Mouse (Mus musculus): Measurements from ENCODE around the gene Fbxo47. TPM values are rescaled to one million over a fixed set of nuclear protein-coding genes. Genes with fewer than 3 reads are reported as not detected.
A peak's percentile ranks its signal among the peaks of the same experiment; 100 is the strongest.

The Fbxo47 gene
- polyA plus RNA-seq, 1 experiment from 2014 or later = 0.60 TPM

GRCm38 (mm10) chr11:97808621-97809234 is 75.2 kb downstream of the Fbxo47 start:
- Histone ChIP-seq H3K27me3 (no peaks in the 10 kb centered on the region), H3K27ac (replicated peaks) (peak overlapping the region; percentile 16), H3K9ac (no peak overlapping the region), H3K4me3 (no peak overlapping the region), H3K4me1 (replicated peaks) (peaks cover 97% of the 10 kb centered on the region), H3K36me3 (peaks cover 18% of the 10 kb centered on the region), H3K9me3 (no peaks in the 10 kb centered on the region), H3K4me2 (no peak overlapping the region)
- no peak for ATAC-seq (ENCODE audit: low FRiP score, low read depth)
- 31% methylated on average over 5 of the region's 5 CpGs for WGBS

- H3K9me3 ChIP-seq = no peaks in the 10 kb centered on the region
- no peaks in the 10 kb centered on the region for H3K27me3 ChIP-seq
- H3K4me1 ChIP-seq (replicated peaks) = peaks cover 96% of the 10 kb centered on the region
- H3K4me2 ChIP-seq = no peak overlapping the region
- H3K27ac ChIP-seq (replicated peaks) = peak overlapping the region; percentile 17; the same call in 1 of the 2 replicates
- 54% methylated on average over 2 of the region's 2 CpGs for WGBS
- H3K9ac ChIP-seq = no peak overlapping the region
- ATAC-seq (ENCODE audit: low FRiP score, low read depth) = no peak
- peaks cover 18% of the 10 kb centered on the region for H3K36me3 ChIP-seq
- no peak overlapping the region for H3K4me3 ChIP-seq
Observed at GRCm38 (mm10) chr11:97808093-97808492, 75.9 kb downstream of the Fbxo47 start.

GRCm38 (mm10) chr11:97807626-97808025 is 76.3 kb downstream of the Fbxo47 start:
- Histone ChIP-seq H3K4me2 (no peak overlapping the region), H3K4me1 (replicated peaks) (peaks cover 95% of the 10 kb centered on the region), H3K9me3 (no peaks in the 10 kb centered on the region), H3K9ac (no peak overlapping the region), H3K27ac (replicated peaks) (peak overlapping the region; percentile 17; the same call in 1 of the 2 replicates), H3K4me3 (no peak overlapping the region), H3K27me3 (no peaks in the 10 kb centered on the region), H3K36me3 (peaks cover 18% of the 10 kb centered on the region)
- 48% methylated on average over 6 of the region's 6 CpGs for WGBS
- no peak for ATAC-seq (ENCODE audit: low FRiP score, low read depth)

GRCm38 (mm10) chr11:97806613-97806964 is 77.4 kb downstream of the Fbxo47 start:
- 41% methylated on average over 7 of the region's 7 CpGs for WGBS
- Histone ChIP-seq H3K27me3 (no peaks in the 10 kb centered on the region), H3K9me3 (no peaks in the 10 kb centered on the region), H3K9ac (no peak overlapping the region), H3K27ac (replicated peaks) (peak overlapping the region; percentile 47; the same call in 1 of the 2 replicates), H3K36me3 (peaks cover 18% of the 10 kb centered on the region), H3K4me3 (no peak overlapping the region), H3K4me2 (peak overlapping the region; percentile 26), H3K4me1 (replicated peaks) (peaks cover 95% of the 10 kb centered on the region)
- no peak for ATAC-seq (ENCODE audit: low FRiP score, low read depth)

GRCm38 (mm10) chr11:97805662-97806612 is 78.0 kb downstream of the Fbxo47 start:
- Histone ChIP-seq H3K4me1 (replicated peaks) (peaks cover 95% of the 10 kb centered on the region), H3K9me3 (no peaks in the 10 kb centered on the region), H3K4me3 (0 out of 2 replicates have a peak overlapping the region, but pooled peaks have one; percentile 3), H3K36me3 (peaks cover 18% of the 10 kb centered on the region), H3K27ac (replicated peaks) (peak overlapping the region; percentile 47), H3K27me3 (no peaks in the 10 kb centered on the region), H3K9ac (0 out of 2 replicates have a peak overlapping the region, but pooled peaks have one; percentile 4), H3K4me2 (peak overlapping the region; percentile 26)
- 29% methylated on average over 15 of the region's 15 CpGs for WGBS
- peak; percentile 54 for ATAC-seq (ENCODE audit: low FRiP score, low read depth)

- Histone ChIP-seq H3K9ac (no peak overlapping the region), H3K4me3 (no peak overlapping the region), H3K4me2 (peak overlapping the region; percentile 26), H3K27ac (replicated peaks) (peak overlapping the region; percentile 47), H3K4me1 (replicated peaks) (peaks cover 88% of the 10 kb centered on the region), H3K36me3 (peaks cover 18% of the 10 kb centered on the region), H3K9me3 (no peaks in the 10 kb centered on the region), H3K27me3 (no peaks in the 10 kb centered on the region)
- peak; percentile 20; the same call in 1 of the 2 replicates for ATAC-seq (ENCODE audit: low FRiP score, low read depth)
- 28% methylated on average over 9 of the region's 9 CpGs for WGBS
Observed at GRCm38 (mm10) chr11:97804841-97805661, 78.9 kb downstream of the Fbxo47 start.

GRCm38 (mm10) chr11:97803847-97804246 is 80.1 kb downstream of the Fbxo47 start:
- Histone ChIP-seq H3K4me2 (no peak overlapping the region), H3K36me3 (peaks cover 16% of the 10 kb centered on the region), H3K4me1 (replicated peaks) (peaks cover 77% of the 10 kb centered on the region), H3K27ac (replicated peaks) (no peak overlapping the region), H3K9me3 (no peaks in the 10 kb centered on the region), H3K4me3 (no peak overlapping the region), H3K27me3 (no peaks in the 10 kb centered on the region), H3K9ac (no peak overlapping the region)
- no peak for ATAC-seq (ENCODE audit: low FRiP score, low read depth)
- 84% methylated on average over 5 of the region's 5 CpGs for WGBS

Other genes starting within 250 kb of the Fbxo47 start
- gene Mllt6, start 220.7 kb downstream of the Fbxo47 start, polyA plus RNA-seq (2015; fragmentation: Nextera tagmentation; extraction: Ambion mirVana) = 3.4 and 3.5 TPM in 2 replicates
- gene Cisd3, start 198.3 kb downstream of the Fbxo47 start, polyA plus RNA-seq (2015; fragmentation: Nextera tagmentation; extraction: Ambion mirVana) = 33.2 and 37.0 TPM in 2 replicates
- 18.9 and 19.5 TPM in 2 replicates for gene Pcgf2, start 183.7 kb downstream of the Fbxo47 start, polyA plus RNA-seq (2015; fragmentation: Nextera tagmentation; extraction: Ambion mirVana)
- gene Psmb3, start 180.8 kb downstream of the Fbxo47 start, polyA plus RNA-seq (2015; fragmentation: Nextera tagmentation; extraction: Ambion mirVana) = 416 and 449 TPM in 2 replicates
- gene Pip4k2b, start 139.4 kb downstream of the Fbxo47 start, polyA plus RNA-seq (2015; fragmentation: Nextera tagmentation; extraction: Ambion mirVana) = 4.0 and 4.2 TPM in 2 replicates
- gene Cwc25, start 117.6 kb downstream of the Fbxo47 start, polyA plus RNA-seq (2015; fragmentation: Nextera tagmentation; extraction: Ambion mirVana) = 14.9 and 16.2 TPM in 2 replicates
- 0.26 and 0.28 TPM in 2 replicates for gene 1700001P01Rik, start 108.2 kb downstream of the Fbxo47 start, polyA plus RNA-seq (2015; fragmentation: Nextera tagmentation; extraction: Ambion mirVana)
- 296 and 312 TPM in 2 replicates for gene Rpl23, start 101.7 kb downstream of the Fbxo47 start, polyA plus RNA-seq (2015; fragmentation: Nextera tagmentation; extraction: Ambion mirVana)
- gene Lasp1, start 85.2 kb downstream of the Fbxo47 start, polyA plus RNA-seq (2015; fragmentation: Nextera tagmentation; extraction: Ambion mirVana) = 152 and 173 TPM in 2 replicates
- 32.4 and 38.8 TPM in 2 replicates for gene B230217C12Rik, start 43.4 kb downstream of the Fbxo47 start, polyA plus RNA-seq (2015; fragmentation: Nextera tagmentation; extraction: Ambion mirVana)
- gene Plxdc1, start 102.3 kb upstream of the Fbxo47 start, polyA plus RNA-seq (2015; fragmentation: Nextera tagmentation; extraction: Ambion mirVana) = 1.4 and 1.5 TPM in 2 replicates
- gene Arl5c, start 112.0 kb upstream of the Fbxo47 start, polyA plus RNA-seq (2015; fragmentation: Nextera tagmentation; extraction: Ambion mirVana) = 12.9 and 13.7 TPM in 2 replicates
- gene Cacnb1, start 138.9 kb upstream of the Fbxo47 start, polyA plus RNA-seq (2015; fragmentation: Nextera tagmentation; extraction: Ambion mirVana) = 62.2 and 70.1 TPM in 2 replicates
- 632 and 657 TPM in 2 replicates for gene Rpl19, start 142.6 kb upstream of the Fbxo47 start, polyA plus RNA-seq (2015; fragmentation: Nextera tagmentation; extraction: Ambion mirVana)
- 6.4 and 9.7 TPM in 2 replicates for gene Stac2, start 169.3 kb upstream of the Fbxo47 start, polyA plus RNA-seq (2015; fragmentation: Nextera tagmentation; extraction: Ambion mirVana)